Mouse (Mus musculus) bone marrow, adult 2 months (tissue): ENCODE results near the gene Hs6st2.

Experiments used
- CTCF ChIP-seq: fragments of 200-500 bp; IDR thresholded peaks from 2 replicates; pipeline ENCODE4 v1.5.1; 2011; ENCODE audit warnings: low read length, control low read depth; ENCODE audit not compliant: control insufficient read depth, insufficient read depth
- POLR2A ChIP-seq: fragments of 200-500 bp; IDR thresholded peaks from 2 replicates; pipeline ENCODE4 v1.6.1; 2011; ENCODE audit warnings: low read depth, mild to moderate bottlenecking, control low read depth, low read length, borderline replicate concordance; ENCODE audit not compliant: control insufficient read depth

- TF ChIP-seq POLR2A, result no peak
- TF ChIP-seq CTCF, result no peak
Observed at GRCm38 (mm10) chrX:51702823-51703222, 21.2 kb upstream of the Hs6st2 start.
